Mouse (Mus musculus) inflammation-experienced regulatory T-cells, adult 6 months (primary cell): ENCODE results near the gene Zc3h18. TPM values are rescaled to one million over a fixed set of nuclear protein-coding genes. Genes with fewer than 3 reads are reported as not detected.

Experiments used
- ATAC-seq: one replicate; pipeline ENCODE4 v1.8.0; 2017
- polyA plus RNA-seq, 3 experiments: library from polyadenylated mRNA; unstranded; fragments of 100-300 nt; shearing (Covaris generic); gene quantifications; one replicate each; pipeline ENCODE4 v1.2.1; 2017

Gene Zc3h18
- polyA plus RNA-seq, 3 experiments from 2014 or later: 12.0 to 16.0 (median 13.0) TPM

- ATAC-seq: peak; percentile 69
Measured at GRCm38 (mm10) chr8:122437708-122438331, 61.4 kb downstream of the Zc3h18 start.

DNA sequence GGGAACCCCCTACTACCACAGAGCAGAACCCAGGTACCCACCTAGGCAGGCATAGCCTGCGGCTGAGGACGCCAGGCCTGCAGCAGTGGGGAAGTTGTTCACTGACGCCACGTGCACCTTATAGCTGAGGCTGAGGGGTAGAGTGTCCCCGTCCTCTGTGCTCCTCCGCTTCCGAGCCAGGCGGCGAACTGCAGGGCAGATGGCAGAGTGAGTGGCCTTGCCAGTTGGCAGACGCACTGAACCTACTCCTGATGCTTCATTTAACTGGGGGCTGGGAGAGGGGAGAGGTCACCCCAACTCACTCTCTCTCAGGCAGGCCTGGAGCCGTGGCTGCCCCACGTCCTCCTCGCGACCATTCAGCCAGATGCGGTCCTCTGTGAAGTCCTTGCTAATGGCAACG, 62.9 kb downstream of the Zc3h18 start:
- ATAC-seq: no peak

DNA sequence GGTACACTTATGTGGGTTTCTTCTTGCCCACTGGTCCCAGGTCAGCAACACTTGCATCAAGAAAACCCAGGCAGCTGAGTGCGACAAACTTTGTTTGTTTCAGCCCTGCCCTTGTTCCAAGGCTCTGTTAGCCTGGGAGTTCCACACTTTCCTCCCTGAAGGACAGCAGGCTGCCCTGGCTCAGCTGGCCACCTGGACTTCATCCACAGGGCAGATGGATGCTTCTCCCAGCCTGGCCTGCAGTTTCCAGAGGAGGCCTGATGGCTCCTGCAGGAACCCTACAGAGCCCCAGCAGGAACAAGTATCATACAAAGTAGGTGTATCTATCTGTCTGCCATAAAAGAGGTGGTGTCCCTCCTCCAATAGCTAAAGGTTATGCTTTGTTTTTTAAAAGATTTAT, 64.9 kb downstream of the Zc3h18 start:
- ATAC-seq: no peak

DNA sequence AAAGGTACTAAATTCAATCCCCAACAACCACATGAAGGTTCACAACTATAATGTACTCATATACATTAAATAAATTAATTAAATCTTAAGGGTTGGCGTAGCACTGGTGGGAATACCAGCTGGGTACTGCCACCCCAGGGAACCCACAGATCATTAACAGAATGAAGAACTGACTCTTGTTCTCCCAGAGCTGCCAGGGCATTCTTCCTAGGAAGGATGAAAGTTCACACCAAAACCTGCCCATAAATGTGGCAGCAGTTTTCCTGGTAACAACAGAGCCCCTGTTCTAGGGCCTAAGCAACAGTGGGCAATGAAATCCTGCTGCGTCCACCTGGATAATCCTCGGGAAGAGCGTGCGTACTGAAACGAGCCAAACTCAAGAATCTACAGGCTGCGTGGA, 65.9 kb downstream of the Zc3h18 start:
- ATAC-seq: no peak

GRCm38 (mm10) chr8:122442781-122443180, 66.4 kb downstream of the Zc3h18 start:
- no peak for ATAC-seq

GRCm38 (mm10) chr8:122443262-122444006, 67.0 kb downstream of the Zc3h18 start, which contains the start of gene Mvd:
Mvd (minus strand) TSS chr8:122443422.
- ATAC-seq: peak; percentile 98

DNA sequence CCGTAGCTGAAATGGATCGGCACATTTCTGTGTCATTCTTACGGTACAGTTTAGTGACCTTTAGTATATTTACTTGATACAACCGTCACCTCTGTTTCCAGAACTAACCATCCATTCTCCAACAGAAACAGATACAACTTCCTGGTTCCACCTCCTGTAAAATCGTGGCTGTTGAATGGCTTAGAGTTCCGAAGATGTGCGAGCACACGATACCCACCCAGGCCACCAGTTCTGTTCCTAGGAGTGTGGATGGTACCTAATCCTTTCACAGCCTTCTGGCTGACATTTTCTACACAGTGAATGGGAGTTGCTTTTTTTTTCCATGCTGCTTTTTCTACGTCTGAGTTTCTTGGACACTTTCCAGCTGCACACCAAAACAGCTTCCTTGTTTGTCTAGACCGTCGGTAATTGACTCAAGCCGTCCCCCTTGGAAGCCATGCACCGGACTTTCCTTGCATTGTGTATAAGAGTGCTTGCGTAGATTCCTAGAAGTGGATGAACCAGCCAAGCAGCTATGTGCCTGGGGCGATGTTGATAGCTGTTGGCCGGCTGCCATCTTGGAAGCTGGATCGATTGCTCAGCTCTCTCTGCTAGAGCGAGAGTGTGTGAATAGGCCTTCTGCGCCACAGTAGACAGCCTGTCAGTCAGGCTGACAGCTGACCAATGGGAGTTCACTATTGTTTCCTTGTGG, 67.8 kb downstream of the Zc3h18 start:
- ATAC-seq: peak; percentile 36

- ATAC-seq: no peak
Measured at GRCm38 (mm10) chr8:122445203-122445602, 68.8 kb downstream of the Zc3h18 start.

DNA sequence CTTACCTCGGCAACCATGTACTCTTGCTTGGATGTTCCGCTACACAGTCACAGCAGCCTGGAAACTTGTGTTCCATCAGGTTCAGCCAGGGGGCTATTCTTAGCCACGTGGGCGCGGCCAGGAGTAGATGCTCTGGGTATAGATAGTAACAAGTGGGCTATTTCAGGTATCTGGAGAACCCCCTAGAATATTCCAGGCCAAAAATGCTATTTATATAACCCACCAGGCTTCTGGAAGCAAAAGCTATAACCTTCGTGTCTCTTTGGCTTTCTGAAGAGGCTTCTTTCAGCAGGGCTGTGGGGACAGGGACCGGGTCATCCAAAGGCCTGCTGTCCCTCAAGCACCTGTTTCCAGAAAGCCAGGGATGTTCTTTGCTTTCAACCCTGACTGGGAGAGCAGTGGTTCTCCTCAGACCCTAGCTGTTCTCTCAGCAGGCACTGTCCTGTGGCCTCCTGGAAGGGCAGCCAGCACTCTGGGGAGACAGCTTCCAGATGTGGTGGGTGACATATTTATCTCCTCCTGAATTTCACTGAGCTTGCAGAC, 74.8 kb downstream of the Zc3h18 start:
- ATAC-seq: no peak

DNA sequence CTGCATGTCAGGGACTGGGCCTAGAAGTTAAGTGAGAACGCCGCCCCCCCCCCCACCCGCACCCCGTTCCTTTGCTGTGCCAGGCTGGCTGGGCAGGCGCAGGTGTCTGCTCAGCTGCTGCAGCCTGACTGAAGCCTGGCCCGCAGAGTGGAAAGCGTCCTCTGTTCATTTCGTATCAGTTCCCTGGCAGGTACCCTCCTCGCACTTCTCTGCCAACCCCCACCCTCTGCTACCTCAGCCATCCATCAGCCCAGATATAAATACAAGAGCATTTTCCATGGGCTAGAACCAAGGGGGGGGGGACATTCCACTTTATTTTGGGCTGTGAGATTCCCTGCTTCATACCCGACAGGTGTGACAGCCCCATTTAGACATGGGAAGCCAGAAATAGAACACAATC, 75.7 kb downstream of the Zc3h18 start:
- ATAC-seq: no peak

GRCm38 (mm10) chr8:122454409-122454808, 78.0 kb downstream of the Zc3h18 start:
- no peak for ATAC-seq

- ATAC-seq: no peak
Measured at GRCm38 (mm10) chr8:122457171-122457570, 80.8 kb downstream of the Zc3h18 start.

DNA sequence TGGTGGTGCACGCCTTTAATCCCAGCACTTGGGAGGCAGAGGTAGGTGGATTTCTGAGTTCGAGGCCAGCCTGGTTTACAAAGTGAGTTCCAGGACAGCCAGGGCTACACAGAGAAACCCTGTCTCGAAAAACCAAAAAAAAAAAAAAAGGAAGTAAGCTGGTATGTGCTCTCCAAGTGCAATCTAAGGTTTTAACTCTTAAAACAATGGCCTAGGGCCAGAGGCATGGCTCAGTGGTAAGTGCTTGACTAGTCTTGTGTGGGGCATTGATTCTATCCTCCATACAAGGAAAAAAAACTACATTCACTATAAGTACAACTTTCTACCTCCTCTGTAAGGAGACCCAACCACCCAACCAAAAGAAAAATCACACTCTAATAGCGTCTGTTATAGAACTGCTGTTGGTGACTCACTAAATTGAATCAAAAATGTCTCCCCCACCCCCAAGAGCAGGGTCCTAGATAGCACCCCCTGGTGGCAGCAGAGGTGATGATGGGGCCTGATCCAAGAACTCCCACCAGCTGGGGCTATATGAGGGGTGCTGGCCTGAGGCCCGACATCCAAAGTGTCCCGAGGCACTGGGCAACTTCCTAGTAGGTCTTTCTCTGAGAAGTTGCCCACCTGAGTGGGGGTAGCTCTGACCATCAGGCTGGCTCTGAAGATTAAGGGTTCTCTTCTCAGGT, 83.0 kb downstream of the Zc3h18 start:
- no peak for ATAC-seq

GRCm38 (mm10) chr8:122459990-122460389, 83.6 kb downstream of the Zc3h18 start:
- peak; percentile 66 for ATAC-seq

- peak; percentile 40 for ATAC-seq
Measured at GRCm38 (mm10) chr8:122460524-122461472, 84.4 kb downstream of the Zc3h18 start, which contains the start of gene Snai3. Snai3 (minus strand) TSS chr8:122460733.

DNA sequence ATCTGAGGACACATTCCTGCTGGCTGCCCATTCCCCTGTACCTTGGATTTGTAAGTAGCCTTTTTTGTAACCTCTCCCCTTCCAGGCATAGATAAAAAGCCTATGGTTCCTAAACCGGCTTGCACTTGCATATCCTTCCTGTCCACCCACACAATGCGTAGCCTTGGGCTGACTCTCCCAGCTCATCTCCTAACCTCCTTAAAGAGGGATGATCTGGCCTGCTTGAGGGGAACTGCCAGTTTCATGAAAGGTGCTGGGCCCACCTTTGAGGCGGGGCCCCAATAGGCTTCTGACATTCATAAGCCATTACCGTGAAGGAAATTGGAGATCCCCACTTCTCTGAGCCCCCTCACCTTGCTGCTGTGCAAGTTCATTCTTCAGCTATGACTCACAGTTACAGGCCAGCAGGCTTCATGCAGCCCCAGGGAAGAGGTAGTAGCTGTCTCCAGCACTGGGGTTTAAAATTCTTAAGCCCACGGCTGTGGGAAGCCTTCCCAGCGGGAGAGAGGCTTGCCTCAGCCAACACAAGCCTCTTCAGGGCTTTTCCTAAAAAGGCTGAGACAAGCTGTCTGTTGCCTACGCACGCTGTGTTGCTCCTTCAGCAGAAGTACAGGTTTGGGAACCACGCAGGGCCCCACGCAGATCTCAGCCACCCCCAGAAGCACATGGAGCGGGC, 85.2 kb downstream of the Zc3h18 start:
- ATAC-seq: no peak

GRCm38 (mm10) chr8:122462510-122462909, 86.1 kb downstream of the Zc3h18 start:
- no peak for ATAC-seq

DNA sequence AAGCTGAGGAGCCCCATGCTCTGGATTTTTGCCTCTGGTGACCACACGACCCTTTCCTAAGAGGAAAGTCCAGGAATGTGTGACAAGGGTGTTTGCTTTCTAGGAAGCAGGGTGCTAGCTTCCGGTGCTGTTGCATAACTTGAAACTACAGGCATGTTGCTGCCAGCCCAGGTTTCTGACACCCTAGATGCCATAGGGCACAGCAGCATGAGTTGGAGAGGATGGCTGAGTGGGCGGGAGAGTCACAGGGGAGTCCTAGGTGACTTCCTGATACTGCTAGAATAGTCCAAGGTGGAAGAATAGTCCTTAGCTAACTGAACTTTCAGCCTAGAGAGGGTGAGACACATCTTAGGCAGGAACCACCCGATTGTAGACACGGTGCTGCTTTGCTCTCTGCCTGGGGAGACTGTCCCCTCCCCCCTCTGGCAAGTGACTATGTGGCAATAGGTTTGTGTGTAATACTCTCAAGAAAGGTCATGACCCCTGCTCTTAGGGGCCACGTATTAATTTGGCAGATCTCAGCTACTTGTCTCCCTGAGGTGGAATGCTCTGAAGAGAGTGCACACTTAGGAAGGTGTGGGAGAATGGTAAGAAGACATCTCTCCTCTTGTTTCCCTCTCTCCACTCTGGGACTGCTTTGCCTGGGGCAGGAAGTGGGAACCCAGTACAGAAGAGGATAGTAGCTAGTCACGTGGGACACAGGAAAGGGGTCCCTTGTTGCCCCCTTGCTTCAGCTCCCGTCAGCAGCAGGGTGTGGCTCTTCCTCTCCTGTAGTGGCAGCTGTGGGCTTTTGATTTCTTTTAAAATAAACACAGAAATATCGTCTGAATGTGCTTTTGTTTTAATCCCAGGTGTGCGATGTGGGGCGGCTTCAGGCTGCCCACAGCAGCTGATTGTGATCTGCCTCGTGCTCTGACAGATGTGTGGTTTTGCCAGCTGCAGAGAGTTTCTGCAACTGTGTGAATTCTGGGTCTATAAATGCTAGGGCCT, 87.5 kb downstream of the Zc3h18 start:
- ATAC-seq: peak; percentile 29

DNA sequence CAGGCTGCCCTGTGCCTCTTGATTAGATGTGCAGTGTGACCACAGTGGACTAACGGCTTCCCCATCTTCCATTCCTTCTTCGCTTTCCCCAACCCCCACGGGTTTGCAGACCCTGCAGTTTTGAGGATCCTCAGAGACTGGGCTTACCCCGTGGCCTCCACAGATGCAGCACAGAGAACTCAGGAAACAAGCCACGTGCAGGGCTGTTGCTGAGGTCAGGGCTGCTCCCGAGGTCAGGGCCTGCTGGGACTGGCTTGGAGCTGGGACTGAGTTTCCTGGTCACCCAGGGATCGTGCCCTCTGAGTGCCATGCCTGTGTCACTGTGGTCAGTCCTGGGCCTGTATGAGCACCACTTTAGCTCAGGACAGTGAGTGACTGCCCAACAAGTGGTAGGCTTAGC, 88.6 kb downstream of the Zc3h18 start:
- no peak for ATAC-seq
